Mouse (Mus musculus): ENCODE measurements around the gene Gm17359. TPM values are rescaled to one million over a fixed set of nuclear protein-coding genes. Genes with fewer than 3 reads are reported as not detected.
"Not testable (repeated sequence)": the region's sequence is repeated elsewhere in the genome, so short reads cannot be mapped to it uniquely, and the experiment has no call there.

The Gm17359 gene
- total and polyA plus RNA-seq, 2 experiments from 2014 or later, result not detected

DNA sequence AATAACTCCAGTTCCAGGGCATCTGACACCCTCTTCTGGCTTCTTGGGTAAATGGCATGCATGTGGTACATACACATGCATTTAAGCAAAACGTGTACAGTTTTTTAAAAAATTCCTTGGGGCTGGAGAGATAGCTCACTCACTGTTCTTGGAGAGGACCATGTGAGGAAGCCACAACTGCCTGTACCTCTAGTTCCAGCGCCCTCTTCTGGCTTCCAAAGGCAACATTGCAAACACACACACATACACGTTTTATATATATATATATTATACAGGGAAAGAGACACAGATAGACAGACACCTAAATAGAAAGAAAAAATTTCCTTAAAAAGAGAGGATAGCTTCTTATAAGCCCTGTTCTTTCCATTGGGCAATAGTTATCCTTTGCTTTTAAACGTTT, 107.4 kb downstream of the Gm17359 start:
- Histone ChIP-seq H3K27ac (no peak overlapping the region), H3K9me3 (ENCODE audit: low read length) (no peaks in the 10 kb centered on the region), H3K4me2 (ENCODE audit: low read depth, low read length) (no peak overlapping the region), H3K36me3 (ENCODE audit: insufficient read depth, low read length) (no peaks in the 10 kb centered on the region), H3K9ac (replicated peaks; ENCODE audit: low read length) (no peak overlapping the region), H3K27me3 (ENCODE audit: insufficient read depth, low read length) (no peaks in the 10 kb centered on the region), H3K4me3 (ENCODE audit: low read length) (no peak overlapping the region), H3K4me1 (ENCODE audit: insufficient read depth, low read length) (no peaks in the 10 kb centered on the region)
- DNase-seq (ENCODE audit: low spot score) (no peak), ATAC-seq (no peak)
- no peak for TF ChIP-seq CTCF (IDR thresholded peaks at IDR 0.05; ENCODE audit: low read depth)
- 73% methylated on average over 4 of the region's 4 CpGs for WGBS

- no peaks in the 10 kb centered on the region for H3K9me3 ChIP-seq (ENCODE audit: low read length)
- DNase-seq (ENCODE audit: low spot score) (no peak), ATAC-seq (no peak)
Observed at GRCm38 (mm10) chr3:79445041-79445440, 108.6 kb downstream of the Gm17359 start.

DNA sequence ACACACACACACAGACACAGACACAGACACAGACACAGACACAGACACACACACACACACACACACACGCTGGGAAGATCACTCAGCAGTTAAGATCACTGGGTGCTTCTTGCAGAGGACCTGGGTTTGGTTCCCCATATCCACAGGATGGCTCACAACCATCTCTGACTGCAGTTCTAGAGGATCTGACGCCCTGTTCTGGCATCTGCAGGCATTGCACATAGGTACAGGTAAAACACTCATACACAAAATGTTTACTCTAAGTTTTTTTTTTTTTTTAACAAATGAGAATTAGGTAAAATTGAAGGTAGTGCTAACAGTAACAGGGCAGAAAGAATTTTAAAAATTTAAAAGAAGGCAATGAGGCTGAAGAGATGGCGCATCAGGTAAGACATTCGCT, 109.7 kb downstream of the Gm17359 start:
- Histone ChIP-seq H3K4me2 (ENCODE audit: low read depth, low read length) (no peak overlapping the region), H3K4me3 (ENCODE audit: low read length) (no peak overlapping the region), H3K27me3 (ENCODE audit: insufficient read depth, low read length) (no peaks in the 10 kb centered on the region), H3K9me3 (ENCODE audit: low read length) (no peaks in the 10 kb centered on the region), H3K27ac (no peak overlapping the region), H3K9ac (replicated peaks; ENCODE audit: low read length) (no peak overlapping the region), H3K4me1 (ENCODE audit: insufficient read depth, low read length) (no peaks in the 10 kb centered on the region), H3K36me3 (ENCODE audit: insufficient read depth, low read length) (no peaks in the 10 kb centered on the region)
- TF ChIP-seq CTCF (IDR thresholded peaks at IDR 0.05; ENCODE audit: low read depth), result no peak
- DNase-seq (ENCODE audit: low spot score) (no peak), ATAC-seq (no peak)
- WGBS, result 95% methylated on average over 4 of the region's 4 CpGs

More at GRCm38 (mm10) chr3:79445041-79445440, 108.6 kb downstream of the Gm17359 start:
- no peak for TF ChIP-seq CTCF (IDR thresholded peaks at IDR 0.05; ENCODE audit: low read depth)
- Histone ChIP-seq H3K27me3 (ENCODE audit: insufficient read depth, low read length) (no peaks in the 10 kb centered on the region), H3K4me3 (ENCODE audit: low read length) (no peak overlapping the region), H3K9ac (replicated peaks; ENCODE audit: low read length) (no peak overlapping the region), H3K4me1 (ENCODE audit: insufficient read depth, low read length) (no peaks in the 10 kb centered on the region), H3K4me2 (ENCODE audit: low read depth, low read length) (no peak overlapping the region), H3K36me3 (ENCODE audit: insufficient read depth, low read length) (no peaks in the 10 kb centered on the region), H3K27ac (no peak overlapping the region)
- 79% methylated on average over 8 of the region's 8 CpGs for WGBS

GRCm38 (mm10) chr3:79446648-79447047, 110.2 kb downstream of the Gm17359 start:
- not testable (repeated sequence) for DNase-seq (ENCODE audit: low spot score); H3K36me3 ChIP-seq (ENCODE audit: insufficient read depth, low read length); H3K4me3 ChIP-seq (ENCODE audit: low read length); H3K27me3 ChIP-seq (ENCODE audit: insufficient read depth, low read length); H3K4me2 ChIP-seq (ENCODE audit: low read depth, low read length); H3K27ac ChIP-seq; H3K4me1 ChIP-seq (ENCODE audit: insufficient read depth, low read length); H3K9me3 ChIP-seq (ENCODE audit: low read length); H3K9ac ChIP-seq (replicated peaks; ENCODE audit: low read length); ATAC-seq
- 84% methylated on average over 3 of the region's 3 CpGs for WGBS

GRCm38 (mm10) chr3:79448421-79448820, 112.0 kb downstream of the Gm17359 start:
- Histone ChIP-seq H3K4me3 (ENCODE audit: low read length) (no peak overlapping the region), H3K4me2 (ENCODE audit: low read depth, low read length) (no peak overlapping the region), H3K27me3 (ENCODE audit: insufficient read depth, low read length) (no peaks in the 10 kb centered on the region), H3K36me3 (ENCODE audit: insufficient read depth, low read length) (no peaks in the 10 kb centered on the region), H3K9me3 (ENCODE audit: low read length) (no peaks in the 10 kb centered on the region), H3K4me1 (ENCODE audit: insufficient read depth, low read length) (0 out of 2 replicates have a peak, but pooled peaks cover 3% of the 10 kb centered on the region), H3K27ac (no peak overlapping the region), H3K9ac (replicated peaks; ENCODE audit: low read length) (no peak overlapping the region)
- no peak for ATAC-seq
- TF ChIP-seq CTCF (IDR thresholded peaks at IDR 0.05; ENCODE audit: low read depth), result no peak
- WGBS, result 86% methylated on average over 5 of the region's 5 CpGs
- no peak for DNase-seq (ENCODE audit: low spot score)

GRCm38 (mm10) chr3:79449361-79449760, 112.9 kb downstream of the Gm17359 start:
- H3K27ac ChIP-seq, result no peak overlapping the region
- ATAC-seq, result no peak
- no peak overlapping the region for H3K4me3 ChIP-seq (ENCODE audit: low read length)
- no peaks in the 10 kb centered on the region for H3K27me3 ChIP-seq (ENCODE audit: insufficient read depth, low read length)
- DNase-seq (ENCODE audit: low spot score), result no peak
- H3K4me2 ChIP-seq (ENCODE audit: low read depth, low read length), result no peak overlapping the region
- no peaks in the 10 kb centered on the region for H3K9me3 ChIP-seq (ENCODE audit: low read length)
- no peaks in the 10 kb centered on the region for H3K36me3 ChIP-seq (ENCODE audit: insufficient read depth, low read length)
- H3K4me1 ChIP-seq (ENCODE audit: insufficient read depth, low read length), result 0 out of 2 replicates have a peak, but pooled peaks cover 3% of the 10 kb centered on the region
- TF ChIP-seq CTCF (IDR thresholded peaks at IDR 0.05; ENCODE audit: low read depth), result no peak
- WGBS, result 88% methylated on average over 7 of the region's 7 CpGs
- H3K9ac ChIP-seq (replicated peaks; ENCODE audit: low read length), result no peak overlapping the region

- Histone ChIP-seq H3K4me1 (ENCODE audit: insufficient read depth, low read length) (0 out of 2 replicates have a peak, but pooled peaks cover 3% of the 10 kb centered on the region), H3K27me3 (ENCODE audit: insufficient read depth, low read length) (no peaks in the 10 kb centered on the region), H3K4me2 (ENCODE audit: low read depth, low read length) (no peak overlapping the region), H3K4me3 (ENCODE audit: low read length) (no peak overlapping the region), H3K27ac (no peak overlapping the region), H3K36me3 (ENCODE audit: insufficient read depth, low read length) (no peaks in the 10 kb centered on the region), H3K9me3 (ENCODE audit: low read length) (no peaks in the 10 kb centered on the region), H3K9ac (replicated peaks; ENCODE audit: low read length) (no peak overlapping the region)
- ATAC-seq (peak; percentile 66), DNase-seq (ENCODE audit: low spot score) (peak; percentile 58)
- WGBS, result 20% methylated on average over 13 of the region's 14 CpGs
- no peak for TF ChIP-seq CTCF (IDR thresholded peaks at IDR 0.05; ENCODE audit: low read depth)
Observed at GRCm38 (mm10) chr3:79452696-79453263, 116.3 kb downstream of the Gm17359 start.

Measured in hindbrain, postnatal 0 days (tissue).